Mouse (Mus musculus) c-Kit-positive CD71-negative TER-119-negative erythroid progenitor cells, embryonic 14.5 days (primary cell): ENCODE data around the gene Ly6g6c.

Source experiments
- DNase-seq: peaks from one replicate; pipeline ENCODE4 v3.0.0-alpha.2; 2013; ENCODE audit warnings: low read depth

Gene Ly6g6c

DNA sequence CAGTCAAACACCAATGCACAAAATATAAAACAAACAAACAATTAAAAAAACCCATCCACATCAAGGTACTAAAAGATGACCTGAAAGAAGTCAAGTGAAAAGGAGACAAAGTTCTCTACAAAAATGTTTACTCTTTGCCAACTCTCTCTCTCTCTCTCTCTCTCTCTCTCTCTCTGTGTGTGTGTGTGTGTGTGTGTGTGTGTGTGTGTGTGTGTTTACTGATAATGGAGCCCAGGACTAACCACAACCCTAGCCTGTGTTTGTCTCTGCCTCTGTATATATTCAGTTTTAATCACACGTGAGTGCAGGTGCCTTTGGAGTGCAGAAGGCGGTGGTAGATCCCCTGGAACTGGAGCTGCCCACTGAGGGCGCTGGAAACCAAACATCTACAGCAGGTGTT, 8.1 kb upstream of the Ly6g6c start:
- no peak for DNase-seq

DNA sequence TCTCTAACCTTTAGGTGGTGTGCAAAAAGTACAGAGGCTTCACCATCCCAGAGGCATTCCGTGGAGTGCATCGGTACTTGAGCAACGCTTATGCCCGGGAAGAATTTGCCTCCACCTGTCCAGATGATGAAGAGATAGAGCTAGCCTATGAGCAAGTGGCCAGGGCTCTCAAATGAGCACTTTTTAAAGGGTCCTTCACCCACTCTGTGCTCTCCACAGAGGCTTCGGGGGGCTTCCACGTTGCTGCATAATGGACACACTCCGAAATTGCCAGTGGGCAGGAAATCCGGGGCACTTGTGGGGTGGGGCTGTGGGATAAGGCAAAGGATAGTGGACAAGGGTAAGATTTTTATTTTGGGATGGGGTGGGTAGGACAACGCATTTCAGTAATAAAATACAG, 6.9 kb upstream of the Ly6g6c start:
- DNase-seq, result no peak

DNA sequence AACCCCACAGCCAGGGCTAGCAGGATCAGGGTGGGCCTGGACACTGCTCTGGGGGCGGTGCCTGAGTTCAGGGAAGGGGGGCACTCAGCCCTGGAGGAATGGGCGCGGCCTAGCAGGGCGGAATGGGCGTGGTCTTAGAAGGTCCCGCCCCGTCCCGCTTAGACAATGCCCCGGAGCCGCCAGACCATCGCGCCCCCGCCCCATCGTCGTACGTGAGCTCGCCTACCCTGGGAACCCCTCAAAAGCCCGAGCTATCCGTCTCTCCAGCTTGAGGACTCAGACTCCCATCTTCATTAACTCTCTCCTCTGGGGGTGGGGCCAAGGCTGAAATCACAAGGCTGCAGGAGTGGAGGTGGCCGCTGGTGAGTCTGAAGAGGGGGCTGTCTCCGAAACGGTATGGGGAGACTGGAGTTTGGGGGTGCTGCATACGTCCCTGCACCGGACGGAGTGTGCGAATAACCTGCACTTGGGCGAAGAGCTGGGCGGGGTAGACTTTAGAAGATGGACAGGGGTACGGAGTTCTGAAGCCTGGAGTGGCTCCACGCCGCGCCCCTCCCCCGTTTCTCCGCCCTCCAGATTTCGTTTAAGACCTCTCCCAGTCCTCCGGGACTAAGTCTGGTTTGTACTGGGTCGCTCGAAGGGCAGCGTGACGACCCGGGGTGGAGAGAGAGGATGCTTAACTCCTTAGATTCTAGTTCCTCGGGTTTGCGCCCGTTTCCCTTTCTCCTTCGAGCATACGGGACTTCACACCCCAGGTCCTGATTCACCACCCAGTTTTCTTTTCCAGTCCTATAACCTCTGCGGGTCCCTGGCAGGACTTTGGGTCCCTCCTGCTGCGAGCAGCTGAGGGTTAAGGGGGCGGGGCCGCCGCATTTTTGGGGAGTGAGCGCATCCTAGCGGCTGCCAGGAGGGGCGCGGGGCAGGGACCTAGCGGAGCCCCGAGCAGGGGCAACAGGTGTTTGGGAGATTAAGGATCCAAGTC, 6.0 kb upstream of the Ly6g6c start, which contains the start of gene Ddah2:
Gene Ddah2 (plus strand): TSS at position 125 of the 982 bp plus-strand sequence.
- no peak for DNase-seq

DNA sequence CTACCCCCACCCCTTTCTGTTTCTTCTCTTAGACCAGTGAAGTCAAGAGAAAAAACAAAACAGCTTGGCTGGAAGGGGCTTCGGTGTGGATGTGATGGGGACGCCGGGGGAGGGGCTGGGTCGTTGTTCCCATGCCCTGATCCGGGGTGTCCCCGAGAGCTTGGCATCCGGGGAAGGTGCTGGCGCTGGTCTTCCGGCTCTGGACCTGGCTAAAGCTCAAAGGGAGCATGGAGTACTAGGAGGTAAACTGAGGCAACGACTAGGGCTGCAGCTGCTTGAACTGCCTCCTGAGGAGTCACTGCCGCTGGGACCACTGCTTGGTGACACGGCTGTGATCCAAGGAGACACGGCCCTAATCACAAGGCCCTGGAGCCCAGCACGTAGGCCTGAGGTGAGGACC, 5.1 kb upstream of the Ly6g6c start:
- no peak for DNase-seq

DNA sequence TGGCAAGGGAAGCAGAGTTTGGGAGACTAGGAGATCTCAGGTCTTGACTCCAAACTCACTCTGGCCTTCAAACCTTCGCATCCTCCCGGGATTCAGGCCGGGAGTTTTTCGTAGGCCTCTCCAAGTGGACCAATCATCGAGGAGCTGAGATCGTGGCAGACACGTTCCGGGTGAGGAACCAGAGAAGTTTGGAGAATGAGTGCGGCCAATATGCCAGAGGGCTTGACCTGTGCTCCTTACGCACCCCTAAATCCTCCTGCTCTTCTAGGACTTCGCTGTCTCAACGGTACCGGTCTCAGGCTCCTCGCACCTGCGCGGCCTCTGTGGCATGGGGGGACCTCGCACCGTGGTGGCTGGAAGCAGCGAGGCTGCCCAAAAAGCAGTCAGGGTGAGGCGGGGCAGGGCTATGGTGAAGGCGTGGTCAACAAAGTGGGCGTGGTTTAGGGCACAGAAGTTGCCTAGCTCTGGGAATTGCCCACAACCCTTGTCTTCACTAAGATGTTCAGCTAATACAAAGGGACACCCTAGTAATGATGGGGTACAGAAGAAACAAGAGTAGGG, 4.4 kb upstream of the Ly6g6c start:
- DNase-seq, result no peak

DNA sequence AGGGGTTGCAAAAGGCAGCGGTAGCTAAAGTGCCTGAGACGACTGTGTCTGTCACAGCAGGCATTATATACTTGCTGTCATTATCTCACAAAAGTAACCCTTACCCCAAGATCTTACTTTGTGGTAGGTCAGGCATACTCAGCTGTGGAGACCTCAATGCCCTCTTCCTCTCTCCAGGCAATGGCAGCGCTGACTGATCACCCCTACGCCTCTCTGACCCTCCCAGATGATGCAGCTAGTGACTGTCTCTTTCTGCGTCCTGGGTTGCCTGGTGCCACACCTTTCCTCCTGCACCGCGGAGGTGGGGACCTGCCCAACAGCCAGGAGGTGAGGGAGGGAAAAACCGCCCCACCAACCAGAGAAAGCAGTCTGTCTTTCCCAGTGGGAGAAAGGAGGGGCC, 3.9 kb upstream of the Ly6g6c start:
- no peak for DNase-seq

DNA sequence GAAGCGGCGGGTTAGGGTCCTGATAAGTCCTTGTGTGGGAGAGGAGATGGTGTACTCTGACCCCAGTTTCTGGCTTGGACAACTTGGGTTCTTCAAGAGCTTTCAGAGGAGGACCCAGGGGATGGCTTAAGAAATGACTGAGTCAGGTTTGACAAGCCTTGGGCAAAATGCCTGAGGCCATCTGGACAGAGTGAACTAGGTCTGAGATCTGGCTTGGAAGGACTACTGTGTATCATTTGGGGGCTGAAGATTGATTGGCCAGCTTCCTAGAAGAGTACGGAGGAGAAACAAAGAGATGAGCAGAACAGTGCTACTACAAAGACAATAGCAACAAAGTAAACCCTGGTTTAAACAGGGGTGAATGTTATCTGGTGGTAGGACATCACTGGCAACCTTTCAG, 1.7 kb upstream of the Ly6g6c start:
- DNase-seq, result no peak

DNA sequence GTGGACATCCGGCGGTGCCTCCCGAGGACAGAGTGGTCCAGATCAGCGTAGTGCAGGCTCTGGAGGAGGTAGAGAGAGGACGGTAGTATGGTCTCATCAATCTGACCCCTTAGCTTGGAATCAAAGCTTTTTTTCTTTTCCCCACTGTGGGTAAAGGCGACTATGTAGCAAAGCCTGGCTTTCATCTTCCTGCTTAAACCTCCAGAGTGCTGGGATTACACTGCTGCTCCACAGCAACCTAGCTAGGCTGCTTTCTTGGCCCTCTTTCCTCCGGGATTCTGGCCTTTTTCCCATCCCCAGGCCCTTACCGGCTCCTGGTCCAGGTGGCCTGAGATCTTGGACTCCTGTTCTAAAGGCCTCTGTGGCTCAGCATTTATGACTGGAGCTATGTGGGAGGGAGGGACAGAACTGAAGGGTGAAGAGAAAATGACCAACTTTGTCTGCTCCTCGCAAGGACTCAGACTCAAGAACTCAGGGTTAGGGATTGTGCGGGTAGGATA, 760 bp upstream of the Ly6g6c start:
- DNase-seq, result no peak

DNA sequence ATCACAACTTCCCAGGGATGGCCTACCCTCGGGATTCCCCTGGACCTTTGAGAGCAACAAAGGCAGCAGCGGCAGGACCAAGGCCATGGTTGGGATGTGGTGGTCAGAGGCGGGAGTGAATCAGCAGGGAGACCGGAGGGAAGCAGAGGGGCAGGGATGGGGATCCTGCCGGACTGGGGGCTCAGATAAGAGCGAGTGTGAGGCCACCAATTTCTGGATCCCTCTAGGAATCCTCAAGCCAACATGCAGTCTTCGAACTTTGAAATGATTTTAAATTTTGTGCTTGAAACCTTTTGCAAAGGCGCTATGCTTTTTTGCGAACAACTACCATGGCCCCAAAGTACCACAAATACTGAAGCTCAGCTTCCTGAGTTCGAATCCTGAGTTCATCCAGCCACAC, 896 bp downstream of the Ly6g6c start, which contains the start of gene Mpig6b:
Gene Mpig6b (minus strand): TSS at position 101 of the 400 bp plus-strand sequence.
- DNase-seq, result no peak

DNA sequence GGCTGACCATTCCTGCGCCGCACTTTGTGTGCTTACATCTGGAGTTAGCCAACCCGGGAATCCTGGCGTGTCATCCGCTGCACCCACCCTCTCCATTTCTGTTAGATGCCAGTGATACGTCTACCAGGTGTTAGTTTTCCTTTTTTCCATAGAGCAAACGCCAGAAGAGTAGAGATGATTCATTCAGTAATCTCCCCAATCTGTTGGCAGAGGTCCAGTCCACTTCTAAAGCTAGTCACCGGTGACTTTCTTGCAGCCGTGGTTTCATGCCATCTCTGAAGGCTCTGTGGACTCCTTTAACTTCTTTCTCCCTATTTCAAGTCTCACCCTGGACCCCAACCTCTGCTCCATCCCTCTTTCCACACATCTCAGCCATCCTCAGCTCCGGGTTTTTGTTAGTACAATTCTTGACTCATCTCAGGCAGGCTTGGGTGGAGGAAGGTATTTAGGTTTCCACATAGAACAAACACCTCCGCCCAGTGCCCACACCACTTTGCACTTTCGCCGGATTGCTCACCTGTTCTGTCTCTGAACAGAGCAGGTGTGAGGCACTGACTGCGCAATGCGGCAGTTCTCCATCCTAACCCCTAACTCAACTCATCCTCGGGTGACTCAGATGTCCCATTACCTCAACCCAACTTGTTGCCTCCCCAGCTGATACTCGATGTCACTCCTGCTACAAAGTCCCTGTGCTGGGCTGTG, 3.2 kb downstream of the Ly6g6c start:
- DNase-seq, result no peak

DNA sequence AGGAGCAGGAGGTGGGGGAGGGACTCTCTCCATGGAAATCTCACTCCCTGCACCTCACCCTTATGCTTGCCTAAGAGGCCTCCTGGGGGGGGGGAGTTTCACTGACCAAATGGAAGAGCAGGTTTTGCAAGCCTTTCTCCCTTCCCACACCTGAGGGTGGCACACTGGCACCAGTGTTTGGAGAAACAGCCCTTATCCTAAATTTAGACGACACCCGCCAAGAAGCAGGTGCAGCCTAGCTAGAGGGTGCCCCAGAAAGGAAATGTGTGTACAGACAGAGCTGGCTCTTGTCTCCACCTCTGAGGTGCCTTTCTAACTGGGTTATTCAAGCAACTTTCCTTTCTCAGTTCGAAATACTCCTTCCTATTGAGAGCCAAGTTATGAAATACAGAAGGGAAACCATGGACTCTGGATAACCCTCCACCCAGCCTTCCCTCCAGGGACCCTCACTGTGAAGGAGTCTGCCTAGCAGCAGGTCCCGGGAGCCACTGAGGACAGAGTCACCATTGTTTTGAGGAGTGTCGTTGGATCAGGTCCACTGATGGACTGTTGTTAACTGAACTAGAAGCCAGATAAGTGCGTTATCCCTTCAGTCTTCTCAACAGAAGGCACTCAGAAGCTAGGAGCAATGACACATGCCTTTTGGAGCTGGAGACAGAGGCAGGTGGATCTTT, 5.5 kb downstream of the Ly6g6c start:
- no peak for DNase-seq

DNA sequence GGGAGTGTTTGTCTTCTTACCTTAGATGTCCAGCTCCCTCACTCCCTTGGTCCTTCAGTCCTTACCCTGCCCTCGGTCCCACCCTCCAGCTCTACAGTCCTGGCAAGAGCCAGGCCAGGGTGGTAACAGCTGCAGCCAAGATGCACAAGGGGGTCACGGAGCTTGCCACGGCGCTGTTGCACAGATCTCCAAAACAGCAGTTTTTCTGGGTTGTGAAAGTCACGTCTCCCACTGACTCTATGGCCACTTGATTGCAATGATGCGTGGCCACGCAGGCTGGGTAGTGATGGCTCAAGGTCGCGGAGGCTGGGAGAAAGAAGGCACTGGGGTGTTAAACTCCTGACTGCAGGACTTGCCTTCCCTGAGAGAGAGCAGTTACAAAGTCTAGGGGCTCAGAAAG, 6.3 kb downstream of the Ly6g6c start:
- DNase-seq, result no peak

DNA sequence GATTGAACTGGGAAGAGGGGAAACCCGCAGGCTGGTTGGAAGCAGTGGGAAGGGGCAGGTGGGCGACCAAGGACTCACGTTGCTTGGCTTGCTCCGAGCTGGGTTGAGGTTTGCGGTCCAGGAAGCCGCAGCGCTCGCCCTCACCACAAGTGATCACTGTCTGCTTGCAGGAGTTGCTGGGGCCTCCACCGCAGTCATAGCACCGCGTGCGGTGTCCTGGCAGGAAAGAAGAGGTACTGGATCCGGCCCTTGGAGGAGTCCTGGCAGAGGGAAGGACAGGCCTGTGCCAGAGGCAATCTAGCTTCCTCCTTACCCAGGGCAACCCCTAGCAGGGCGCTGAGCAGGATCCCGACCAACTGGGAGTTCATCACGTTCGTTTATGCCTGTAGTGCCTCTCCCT, 8.9 kb downstream of the Ly6g6c start:
- DNase-seq, result no peak

DNA sequence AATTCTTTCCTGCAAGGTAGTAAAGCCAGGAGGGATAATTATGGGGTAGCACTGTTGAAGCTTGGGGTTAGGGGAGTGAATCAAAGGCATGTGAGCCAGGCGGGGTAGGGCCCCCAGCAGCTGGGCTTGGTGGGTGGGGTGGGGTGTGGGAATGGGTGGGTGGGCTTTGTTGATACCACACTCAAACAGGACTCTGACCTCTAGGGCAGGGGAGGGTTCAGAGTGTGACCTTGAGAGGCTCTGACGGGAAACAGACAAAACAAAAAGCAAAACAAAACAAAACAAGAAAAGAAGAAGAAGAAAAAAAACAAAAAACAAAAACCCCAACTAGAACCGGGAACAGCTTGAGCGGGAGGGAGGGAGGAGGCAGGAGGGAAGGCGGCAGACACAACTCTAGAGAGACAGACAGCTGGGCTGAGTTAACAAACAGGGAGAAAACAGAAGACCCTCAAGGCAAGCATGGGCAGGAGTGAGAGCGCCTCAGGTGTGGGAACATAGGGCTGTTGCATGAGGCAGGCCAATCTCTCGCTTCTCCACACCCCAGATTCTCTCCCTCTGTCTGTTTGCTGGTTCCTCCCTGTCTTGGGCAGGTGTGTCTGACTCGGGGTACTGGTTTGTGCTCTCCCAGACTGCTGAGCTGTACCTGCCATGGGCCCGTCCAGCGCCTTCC, 11.5 kb downstream of the Ly6g6c start, which contains the start of gene Ly6g6e:
Gene Ly6g6e (plus strand): TSS at position 396 of the 670 bp plus-strand sequence.
- no peak for DNase-seq

DNA sequence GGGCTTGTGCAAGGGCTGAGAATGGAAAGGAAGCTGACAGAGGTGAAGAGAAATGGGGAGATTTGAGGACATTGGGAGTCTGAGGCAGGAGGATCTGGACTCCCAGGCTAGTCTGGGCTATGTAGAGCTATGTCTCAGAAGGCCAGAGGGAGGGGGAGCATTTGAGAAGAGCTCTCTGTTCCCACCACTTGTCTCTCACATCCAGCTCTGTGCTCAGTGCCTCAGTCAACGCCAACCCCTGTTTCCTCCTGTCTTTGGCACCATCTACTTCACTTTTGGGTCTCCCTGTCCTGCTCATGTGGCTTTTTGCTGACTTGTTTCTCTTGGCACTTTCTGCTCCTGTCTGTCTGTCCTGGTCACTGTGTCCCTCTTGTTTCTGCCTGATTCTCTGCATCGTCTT, 12.1 kb downstream of the Ly6g6c start:
- no peak for DNase-seq

DNA sequence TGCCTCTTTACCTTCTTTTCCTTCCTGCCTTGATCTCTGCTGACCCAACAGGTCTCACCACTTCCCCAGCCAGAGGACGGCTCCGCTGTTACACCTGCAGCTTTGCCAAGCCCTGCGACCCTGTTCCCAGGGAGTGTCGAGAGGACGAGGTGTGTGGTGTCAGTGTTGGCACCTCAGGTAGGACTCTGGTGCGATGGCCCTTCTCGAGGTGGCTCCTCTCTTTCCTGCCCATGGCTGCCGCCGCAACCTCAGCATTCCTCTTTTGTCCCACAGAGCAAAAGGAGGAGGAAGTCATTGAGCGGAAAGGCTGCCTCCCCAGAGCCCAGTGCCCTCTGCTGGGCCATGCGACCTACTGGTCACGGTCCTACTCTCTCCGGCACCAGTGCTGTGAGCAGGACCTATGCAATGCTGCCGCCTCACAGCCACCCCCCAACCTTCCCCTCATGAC, 12.6 kb downstream of the Ly6g6c start, which contains the start of gene Ly6g6d:
Gene Ly6g6d (minus strand): TSS at position 280 of the 448 bp plus-strand sequence.
- DNase-seq, result no peak

DNA sequence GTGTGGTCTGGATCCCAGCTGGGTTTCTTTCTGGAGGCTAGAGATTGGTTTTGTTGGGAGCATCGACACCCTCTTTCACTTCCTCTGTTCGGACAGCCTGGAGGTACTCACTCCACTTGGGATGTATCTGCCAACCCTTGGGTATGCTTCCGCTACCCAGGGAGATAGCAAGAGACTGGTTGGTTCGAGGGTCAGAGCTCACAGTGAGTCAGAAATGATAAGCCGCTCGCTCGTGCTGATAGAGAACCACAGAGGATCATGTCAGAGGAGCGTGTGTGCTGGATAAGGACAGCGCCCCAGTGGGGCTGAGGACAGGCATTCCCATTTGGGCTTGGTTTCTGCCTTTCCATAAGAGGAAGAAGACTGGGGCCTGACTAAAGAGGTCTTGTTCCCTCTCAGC, 14.6 kb downstream of the Ly6g6c start:
- DNase-seq, result no peak

DNA sequence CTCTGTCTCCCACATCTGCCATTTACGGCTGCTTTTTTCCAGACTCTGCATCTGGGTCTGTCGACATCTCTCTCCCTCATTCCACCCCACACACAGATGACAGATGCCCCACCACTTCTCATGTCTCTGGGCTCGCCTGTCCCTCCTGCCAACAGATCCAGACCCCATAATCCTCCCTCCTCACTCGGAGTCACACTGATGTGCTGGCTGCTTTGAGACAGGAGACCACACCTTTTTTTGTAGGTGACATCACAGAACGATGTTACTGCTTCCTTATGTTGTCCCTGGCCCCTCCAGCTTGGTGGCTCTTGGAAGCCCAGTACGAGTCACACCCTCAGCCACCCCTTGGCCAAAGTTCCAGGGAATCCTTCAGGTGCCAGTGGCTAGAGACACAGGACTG, 15.1 kb downstream of the Ly6g6c start:
- no peak for DNase-seq

DNA sequence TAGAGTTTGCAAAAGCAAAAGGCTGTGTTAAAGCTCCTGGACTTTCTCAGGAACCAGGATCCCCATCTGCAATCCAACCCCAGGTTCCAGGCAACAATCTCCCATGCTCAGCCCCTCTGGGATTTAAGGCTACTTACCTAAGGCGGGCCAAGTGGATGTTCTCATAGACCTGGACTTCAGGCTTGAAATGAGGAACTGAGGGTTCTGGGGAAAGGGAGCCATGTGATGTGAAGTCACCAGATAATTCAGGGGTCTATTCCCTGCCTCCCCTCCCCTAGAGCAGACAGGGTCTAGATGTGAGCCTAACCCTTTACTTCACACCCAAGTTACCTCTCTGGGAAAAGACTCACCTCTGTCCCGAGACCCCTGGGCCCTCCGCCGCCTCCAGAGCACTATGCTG, 15.5 kb downstream of the Ly6g6c start:
- DNase-seq, result no peak

DNA sequence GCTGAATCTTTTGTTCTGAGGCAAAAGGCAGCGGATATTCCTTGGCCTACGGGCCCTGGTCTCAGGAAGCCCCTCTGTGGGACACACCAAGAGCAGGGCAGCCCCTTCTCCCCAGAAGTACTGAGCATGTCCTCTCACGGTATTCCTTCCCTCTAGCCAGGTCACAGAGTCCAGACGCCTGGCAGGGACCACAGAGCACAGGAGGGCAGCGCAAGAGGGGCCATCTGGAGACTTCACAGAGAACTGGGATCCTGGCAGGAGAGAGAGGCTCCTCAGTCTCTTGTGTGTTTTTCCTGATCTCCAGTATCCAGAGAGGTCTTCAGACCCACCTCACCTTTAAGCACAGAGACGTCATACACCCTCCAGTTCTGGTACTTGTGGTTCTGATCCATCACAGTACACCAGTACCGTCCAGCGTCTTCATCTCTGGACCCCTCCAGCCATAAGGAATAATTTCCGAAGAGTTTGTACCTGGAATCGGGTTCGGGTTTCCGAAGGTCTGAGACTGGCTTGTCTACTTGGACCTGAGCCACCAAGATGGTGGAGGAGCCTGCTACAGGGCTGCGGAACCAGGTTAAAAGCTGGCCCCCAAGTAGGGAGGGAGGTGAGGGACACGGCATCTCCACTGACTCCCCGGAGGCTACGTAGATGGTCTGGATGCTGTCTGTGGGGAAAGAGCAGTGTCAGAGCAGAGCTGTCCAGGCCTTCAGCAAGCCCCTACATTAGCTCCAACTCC, 17.8 kb downstream of the Ly6g6c start:
- no peak for DNase-seq
